Mouse (Mus musculus): Measurements from ENCODE around the gene Polg.

The Polg gene

GRCm38 (mm10) chr7:79465461-79466044 is 609 bp downstream of the Polg start:
- peak; percentile 74 for DNase-seq (ENCODE audit: low read depth, low spot score)

- peak; percentile 26 for DNase-seq (ENCODE audit: low read depth, low spot score)
Measured at GRCm38 (mm10) chr7:79464776-79465420, 1.3 kb downstream of the Polg start.

GRCm38 (mm10) chr7:79463376-79464077 is 2.6 kb downstream of the Polg start:
- DNase-seq (ENCODE audit: low read depth, low spot score) = no peak

GRCm38 (mm10) chr7:79461721-79462120 is 4.4 kb downstream of the Polg start:
- DNase-seq (ENCODE audit: low read depth, low spot score) = no peak

GRCm38 (mm10) chr7:79447486-79447885 is 18.7 kb downstream of the Polg start:
- DNase-seq (ENCODE audit: low read depth, low spot score) = peak; percentile 19

GRCm38 (mm10) chr7:79447048-79447447 is 19.1 kb downstream of the Polg start:
- no peak for DNase-seq (ENCODE audit: low read depth, low spot score)

- no peak for DNase-seq (ENCODE audit: low read depth, low spot score)
Measured at GRCm38 (mm10) chr7:79440035-79440434, 26.1 kb downstream of the Polg start.

GRCm38 (mm10) chr7:79428243-79428642 is 37.9 kb downstream of the Polg start:
- no peak for DNase-seq (ENCODE audit: low read depth, low spot score)

GRCm38 (mm10) chr7:79425804-79426203 is 40.4 kb downstream of the Polg start:
- no peak for DNase-seq (ENCODE audit: low read depth, low spot score)

- DNase-seq (ENCODE audit: low read depth, low spot score) = peak; percentile 39
Measured at GRCm38 (mm10) chr7:79422876-79423275, 43.3 kb downstream of the Polg start.

GRCm38 (mm10) chr7:79419950-79420349 is 46.2 kb downstream of the Polg start:
- peak; percentile 65 for DNase-seq (ENCODE audit: low read depth, low spot score)

- DNase-seq (ENCODE audit: low read depth, low spot score) = no peak
Measured at GRCm38 (mm10) chr7:79414449-79415375, 51.5 kb downstream of the Polg start.

- no peak for DNase-seq (ENCODE audit: low read depth, low spot score)
Measured at GRCm38 (mm10) chr7:79400296-79400695, 65.9 kb downstream of the Polg start.

GRCm38 (mm10) chr7:79398971-79399370 is 67.2 kb downstream of the Polg start:
- no peak for DNase-seq (ENCODE audit: low read depth, low spot score)

- no peak for DNase-seq (ENCODE audit: low read depth, low spot score)
Measured at GRCm38 (mm10) chr7:79398426-79398825, 67.7 kb downstream of the Polg start.

- DNase-seq (ENCODE audit: low read depth, low spot score) = no peak
Measured at GRCm38 (mm10) chr7:79397446-79397963, 68.7 kb downstream of the Polg start.

All from CD4-positive, CD25-positive, alpha-beta regulatory T cell, adult 2 months (primary cell).